Mouse (Mus musculus) limb, embryonic 15.5 days (tissue): ENCODE data around the gene Spocd1. TPM values are rescaled to one million over a fixed set of nuclear protein-coding genes. Genes with fewer than 3 reads are reported as not detected.
"Not testable (repeated sequence)": the region's sequence is repeated elsewhere in the genome, so short reads cannot be mapped to it uniquely, and the experiment has no call there.

Experiments used
- ATAC-seq: fragments of 200-750 bp; cut with Nextera tagmentation; 2 replicates; pipeline ENCODE4 v1.8.0; 2017; ENCODE audit warnings: low read depth, moderate TSS enrichment; ENCODE audit not compliant: insufficient number of reproducible peaks, low FRiP score, low TSS enrichment
- H3K27ac ChIP-seq: fragments of 300-500 bp; sonication (generic); 2 replicates; pipeline ENCODE4 v1.5.1; 2015; ENCODE audit warnings: moderate library complexity, mild to moderate bottlenecking, inconsistent platforms
- H3K27me3 ChIP-seq: fragments of 300-500 bp; sonication (generic); 2 replicates; pipeline ENCODE4 v1.6.1; 2015; ENCODE audit warnings: inconsistent platforms
- H3K36me3 ChIP-seq: fragments of 300-500 bp; sonication (generic); 2 replicates; pipeline ENCODE4 v1.6.1; 2015; ENCODE audit warnings: inconsistent platforms
- H3K4me1 ChIP-seq: fragments of 300-500 bp; sonication (generic); 2 replicates; pipeline ENCODE4 v1.6.1; 2015; ENCODE audit warnings: inconsistent platforms
- H3K4me2 ChIP-seq: fragments of 300-500 bp; sonication (generic); 2 replicates; pipeline ENCODE4 v1.6.1; 2015; ENCODE audit warnings: mild to moderate bottlenecking, inconsistent platforms
- H3K4me3 ChIP-seq: fragments of 300-500 bp; sonication (generic); 2 replicates; pipeline ENCODE4 v1.5.1; 2015; ENCODE audit warnings: mild to moderate bottlenecking, inconsistent platforms
- H3K9ac ChIP-seq: fragments of 300-500 bp; sonication (generic); 2 replicates; pipeline ENCODE4 v1.6.1; 2015; ENCODE audit warnings: inconsistent platforms
- H3K9me3 ChIP-seq: fragments of 300-500 bp; sonication (generic); 2 replicates; pipeline ENCODE4 v1.6.1; 2016; ENCODE audit warnings: inconsistent platforms
- WGBS: fragments of 180-500 bp; shearing (Covaris S2); methylation state at CpG from one replicate; pipeline ENCODE4 v1.1.7; 2015; 5-methylcytosine and 5-hydroxymethylcytosine counted together
- polyA plus RNA-seq: library from polyadenylated mRNA; unstranded; fragments of >200 nt; fragmentation: Nextera tagmentation; extraction: Ambion mirVana; gene quantifications from 2 replicates; pipeline ENCODE4 v1.2.1, GENCODE M21; 2015

Spocd1 gene
- polyA plus RNA-seq = 0.07 and 0.08 TPM in 2 replicates

DNA sequence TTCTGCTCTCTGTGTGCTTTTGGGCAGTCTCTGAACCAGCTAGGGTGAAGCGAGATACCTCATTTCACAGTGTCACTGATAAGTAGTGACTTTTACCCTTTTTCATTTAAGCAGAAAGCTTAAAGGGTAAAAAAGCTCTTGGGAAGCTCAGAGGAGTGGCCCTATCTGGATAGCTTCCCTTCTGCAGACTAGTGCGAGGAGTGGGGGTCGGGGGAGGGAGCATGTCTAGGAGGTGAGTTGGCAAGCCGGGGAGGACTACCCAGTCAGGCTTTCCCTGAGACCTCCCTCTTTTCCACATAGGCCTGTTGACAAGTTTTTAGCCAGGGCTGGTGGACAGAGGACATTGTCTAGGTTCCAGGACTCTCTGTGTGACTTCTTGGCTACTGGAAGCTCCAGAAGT, at the start of gene Spocd1:
Gene Spocd1, plus strand, starts transcription at position 301 of the 400 bp plus-strand sequence.
- no peak within 1 kb of the TSS for H3K9ac ChIP-seq
- H3K4me3 ChIP-seq = peak within 1 kb of the TSS; percentile 15

GRCm38 (mm10) chr4:129880615-129881014, 48.4 kb upstream of the Spocd1 start:
- Histone ChIP-seq H3K4me1 (peaks cover 26% of the 10 kb centered on the region), H3K4me2 (no peak overlapping the region), H3K27ac (no peak overlapping the region), H3K9ac (no peak overlapping the region), H3K36me3 (no peaks in the 10 kb centered on the region), H3K4me3 (no peak overlapping the region), H3K9me3 (no peaks in the 10 kb centered on the region), H3K27me3 (no peaks in the 10 kb centered on the region)
- 69% methylated on average over 7 of the region's 7 CpGs for WGBS
- ATAC-seq = no peak

More for the DNA sequence above, at the start of gene Spocd1:
- Histone ChIP-seq H3K36me3 (no peaks in the 10 kb centered on the region), H3K9me3 (no peaks in the 10 kb centered on the region), H3K27me3 (no peaks in the 10 kb centered on the region), H3K4me2 (peak within 1 kb of the TSS; percentile 37), H3K4me1 (peaks cover 7% of the 10 kb centered on the region), H3K27ac (no peak within 1 kb of the TSS)
- ATAC-seq = no peak
- WGBS = 46% methylated on average over 4 of the region's 4 CpGs

GRCm38 (mm10) chr4:129881661-129882060, 47.4 kb upstream of the Spocd1 start:
- no peaks in the 10 kb centered on the region for H3K27me3 ChIP-seq
- peaks cover 26% of the 10 kb centered on the region for H3K4me1 ChIP-seq
- no peaks in the 10 kb centered on the region for H3K36me3 ChIP-seq
- H3K4me2 ChIP-seq = no peak overlapping the region
- ATAC-seq = no peak
- no peak overlapping the region for H3K4me3 ChIP-seq
- H3K27ac ChIP-seq = 0 out of 2 replicates have a peak overlapping the region, but pooled peaks have one; percentile 74
- H3K9me3 ChIP-seq = no peaks in the 10 kb centered on the region
- no peak overlapping the region for H3K9ac ChIP-seq
- WGBS = 34% methylated on average over 3 of the region's 3 CpGs

- 23% methylated on average over 11 of the region's 11 CpGs for WGBS
These were observed 46.3 kb upstream of the Spocd1 start for GRCm38 (mm10) chr4:129882555-129883293.

DNA sequence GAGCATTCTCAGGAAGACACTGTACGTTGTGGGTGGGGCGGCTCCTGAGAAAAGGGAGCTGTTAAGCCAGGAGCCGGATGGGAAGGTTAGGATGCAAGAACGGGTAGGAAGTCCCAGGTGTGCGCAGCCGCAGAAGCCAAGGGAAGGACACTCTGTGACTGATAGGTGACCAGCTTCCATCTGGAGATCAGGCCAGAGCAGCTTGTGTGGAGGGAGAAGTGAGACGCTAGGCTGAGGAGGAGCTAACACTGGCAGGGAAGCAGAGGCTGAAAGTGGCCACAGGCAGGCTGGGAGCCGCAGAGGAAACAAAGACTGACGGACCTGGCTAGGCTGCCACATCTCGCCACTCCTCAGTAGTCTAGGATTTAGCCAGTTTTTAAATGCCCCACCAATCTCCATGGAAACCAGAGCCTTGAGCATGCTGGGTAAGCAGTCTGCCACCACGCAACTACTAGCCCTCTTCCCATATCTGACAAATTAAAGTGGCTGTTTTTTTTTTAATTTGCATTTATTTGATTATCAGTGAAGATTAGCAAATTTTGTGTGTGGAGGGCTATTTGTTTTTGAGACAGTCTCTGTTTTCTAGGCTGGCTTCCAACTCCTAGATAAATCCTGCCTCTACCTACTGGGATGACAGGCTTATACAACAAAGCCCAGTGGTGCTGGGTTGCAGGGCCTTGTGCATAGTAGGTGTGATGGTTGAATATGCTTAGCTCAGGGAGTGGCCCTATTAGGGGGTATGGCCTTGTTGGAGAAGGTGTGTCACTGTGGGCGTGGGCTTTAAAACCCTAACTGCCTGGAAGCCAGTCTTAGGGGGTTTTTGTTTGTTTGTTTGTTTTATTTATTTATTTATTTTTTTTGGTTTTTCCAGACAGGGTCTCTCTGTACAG, 44.8 kb upstream of the Spocd1 start:
- peaks cover 14% of the 10 kb centered on the region for H3K4me1 ChIP-seq
- H3K27me3 ChIP-seq = no peaks in the 10 kb centered on the region
- WGBS = 75% methylated on average over 12 of the region's 12 CpGs
- no peak overlapping the region for H3K4me3 ChIP-seq
- H3K9me3 ChIP-seq = no peaks in the 10 kb centered on the region
- no peak for ATAC-seq
- no peak overlapping the region for H3K4me2 ChIP-seq
- H3K9ac ChIP-seq = no peak overlapping the region
- H3K27ac ChIP-seq = no peak overlapping the region
- H3K36me3 ChIP-seq = no peaks in the 10 kb centered on the region

More at GRCm38 (mm10) chr4:129882555-129883293, 46.3 kb upstream of the Spocd1 start:
- Histone ChIP-seq H3K9ac (no peak overlapping the region), H3K4me1 (peaks cover 18% of the 10 kb centered on the region), H3K4me2 (peak overlapping the region; percentile 31), H3K27me3 (no peaks in the 10 kb centered on the region), H3K36me3 (no peaks in the 10 kb centered on the region), H3K27ac (peak overlapping the region; percentile 74), H3K4me3 (no peak overlapping the region; the same call in 1 of the 2 replicates), H3K9me3 (no peaks in the 10 kb centered on the region)
- ATAC-seq = peak; percentile 55; the same call in 1 of the 2 replicates

GRCm38 (mm10) chr4:129889661-129890060, 39.4 kb upstream of the Spocd1 start:
- Histone ChIP-seq H3K9ac (no peak overlapping the region), H3K4me1 (no peaks in the 10 kb centered on the region), H3K27me3 (no peaks in the 10 kb centered on the region), H3K36me3 (no peaks in the 10 kb centered on the region), H3K27ac (no peak overlapping the region), H3K9me3 (no peaks in the 10 kb centered on the region), H3K4me3 (no peak overlapping the region), H3K4me2 (no peak overlapping the region)
- 68% methylated on average over 10 of the region's 10 CpGs for WGBS
- no peak for ATAC-seq

GRCm38 (mm10) chr4:129890094-129890493, 39.0 kb upstream of the Spocd1 start:
- Histone ChIP-seq H3K27me3 (no peaks in the 10 kb centered on the region), H3K9ac (no peak overlapping the region), H3K36me3 (no peaks in the 10 kb centered on the region), H3K4me1 (no peaks in the 10 kb centered on the region), H3K9me3 (no peaks in the 10 kb centered on the region), H3K4me2 (no peak overlapping the region), H3K27ac (no peak overlapping the region), H3K4me3 (no peak overlapping the region)
- no peak for ATAC-seq
- WGBS = 83% methylated on average over 7 of the region's 7 CpGs

GRCm38 (mm10) chr4:129894861-129895260, 34.2 kb upstream of the Spocd1 start:
- Histone ChIP-seq H3K4me1 (0 out of 2 replicates have a peak, but pooled peaks cover 3% of the 10 kb centered on the region), H3K9ac (no peak overlapping the region), H3K36me3 (no peaks in the 10 kb centered on the region), H3K27ac (no peak overlapping the region), H3K4me2 (no peak overlapping the region), H3K4me3 (no peak overlapping the region), H3K9me3 (no peaks in the 10 kb centered on the region), H3K27me3 (no peaks in the 10 kb centered on the region)
- ATAC-seq = no peak
- 93% methylated on average over 3 of the region's 3 CpGs for WGBS

- 94% methylated on average over 18 of the region's 18 CpGs for WGBS
- H3K4me3 ChIP-seq, H3K4me1 ChIP-seq, H3K9me3 ChIP-seq, H3K27ac ChIP-seq, ATAC-seq, H3K9ac ChIP-seq, H3K36me3 ChIP-seq, H3K27me3 ChIP-seq, H3K4me2 ChIP-seq: not testable (repeated sequence)
These were observed 30.2 kb upstream of the Spocd1 start for GRCm38 (mm10) chr4:129898815-129899214.

DNA sequence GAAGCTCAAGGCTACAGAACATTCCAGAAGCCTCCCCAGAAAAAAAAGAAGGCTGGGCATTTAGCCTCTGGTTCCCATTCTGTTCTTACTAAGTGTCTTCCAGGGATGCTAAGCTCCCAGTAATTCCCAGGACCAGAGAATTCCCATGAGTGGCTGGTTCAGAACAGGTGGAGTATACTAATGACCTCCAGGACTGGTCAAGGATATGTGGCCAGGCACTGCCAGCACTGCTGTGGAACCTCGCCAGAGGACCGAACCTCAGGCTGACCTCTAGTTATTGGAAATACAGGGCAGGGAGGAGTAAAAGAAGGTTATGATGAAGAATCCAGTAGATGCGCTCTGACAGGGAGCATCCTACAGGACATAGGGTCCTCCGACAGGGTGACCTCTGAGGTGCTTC, 26.7 kb upstream of the Spocd1 start:
- ATAC-seq = no peak
- H3K27me3 ChIP-seq = no peaks in the 10 kb centered on the region
- no peak overlapping the region for H3K27ac ChIP-seq
- WGBS = 81% methylated on average over 4 of the region's 4 CpGs
- no peak overlapping the region for H3K4me3 ChIP-seq
- no peak overlapping the region for H3K9ac ChIP-seq
- H3K4me1 ChIP-seq = no peaks in the 10 kb centered on the region
- no peaks in the 10 kb centered on the region for H3K9me3 ChIP-seq
- no peaks in the 10 kb centered on the region for H3K36me3 ChIP-seq
- no peak overlapping the region for H3K4me2 ChIP-seq

GRCm38 (mm10) chr4:129903577-129903976, 25.5 kb upstream of the Spocd1 start:
- 71% methylated on average over 3 of the region's 3 CpGs for WGBS
- Histone ChIP-seq H3K36me3 (no peaks in the 10 kb centered on the region), H3K27me3 (no peaks in the 10 kb centered on the region), H3K4me2 (no peak overlapping the region), H3K4me3 (no peak overlapping the region), H3K9ac (no peak overlapping the region), H3K4me1 (no peaks in the 10 kb centered on the region), H3K9me3 (no peaks in the 10 kb centered on the region), H3K27ac (no peak overlapping the region)
- ATAC-seq = no peak

DNA sequence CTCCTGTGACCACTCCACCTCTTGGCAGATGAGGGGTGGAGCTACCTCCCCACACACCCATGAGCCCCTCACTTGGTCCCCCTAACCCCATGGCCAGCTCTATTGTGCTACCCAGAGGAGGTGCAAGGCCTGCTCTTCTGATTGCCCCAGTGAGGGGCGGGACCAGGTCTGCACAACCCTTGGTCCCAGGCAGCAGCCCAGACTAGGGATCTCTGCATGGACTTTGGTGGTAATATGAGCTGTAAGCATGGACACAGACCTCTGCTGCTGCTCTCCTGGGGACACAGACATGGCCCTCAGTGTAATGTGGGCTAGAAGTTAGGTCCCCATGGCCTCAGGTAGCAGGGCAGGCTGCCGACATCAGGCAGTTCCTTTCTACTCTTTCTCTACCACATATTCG, 24.0 kb upstream of the Spocd1 start:
- H3K27me3 ChIP-seq = no peaks in the 10 kb centered on the region
- peaks cover 7% of the 10 kb centered on the region for H3K4me1 ChIP-seq
- H3K27ac ChIP-seq = no peak overlapping the region
- H3K9me3 ChIP-seq = no peaks in the 10 kb centered on the region
- H3K36me3 ChIP-seq = no peaks in the 10 kb centered on the region
- WGBS = 82% methylated on average over 3 of the region's 3 CpGs
- no peak for ATAC-seq
- H3K4me3 ChIP-seq = no peak overlapping the region
- no peak overlapping the region for H3K4me2 ChIP-seq
- H3K9ac ChIP-seq = no peak overlapping the region
